1 mouse cellular context compared by ENCODE assay signal in the genomic region with DNA sequence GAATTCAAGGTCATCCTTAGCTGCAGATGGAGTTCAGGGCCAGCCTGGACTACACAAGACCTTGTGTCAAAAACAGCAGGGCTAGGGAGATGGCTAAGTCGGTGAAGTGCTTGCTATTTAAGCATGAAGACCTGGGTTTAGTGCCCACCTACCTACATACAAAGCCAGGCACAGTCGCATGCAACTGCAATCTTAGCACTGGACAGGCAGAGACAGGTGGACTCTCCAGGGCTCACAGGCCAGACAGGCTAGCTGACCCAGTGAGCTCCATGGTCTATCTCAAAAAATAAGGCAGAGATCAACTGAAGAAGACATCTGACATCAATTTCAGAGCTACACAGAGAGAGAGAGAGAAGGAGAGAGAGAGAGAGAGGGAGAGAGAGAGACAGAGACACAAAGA.
TF ChIP-seq lines count a peak whose summit lies in the region.

No protein-coding gene starts in this region.

TF ChIP-seq in myocyte, 11 proteins besides CTCF, POLR2A, EP300 and RAD21 (continued from another document):
- TF ChIP-seq CEBPB (IDR thresholded peaks at IDR 0.05; ENCODE audit: insufficient read depth, poor library complexity, severe bottlenecking) = no peak
- TF ChIP-seq REST (IDR thresholded peaks at IDR 0.05; ENCODE audit: insufficient read depth, insufficient read length) = no peak
